Mouse (Mus musculus) frontal cortex, adult 2 months (tissue): ENCODE data around the gene Ddx3y. TPM values are rescaled to one million over a fixed set of nuclear protein-coding genes. Genes with fewer than 3 reads are reported as not detected.

Experiments
- DNase-seq, 2 experiments: peaks; one replicate each; pipeline ENCODE4 v3.0.0; 2022; ENCODE audit warnings: low spot score in 1 of 2; ENCODE audit errors: extremely low spot score in 1 of 2
- polyA plus RNA-seq: library from polyadenylated mRNA; depleted of rRNA; stranded (reverse); fragments of >200 nt; gene quantifications from 2 replicates; pipeline ENCODE4 v1.2.3, GENCODE M21; 2012; rRNA removed

Ddx3y gene
- polyA plus RNA-seq, result 26.6 TPM in 1 of 2 replicates, not detected in the other

- DNase-seq, result peak in 1 of 2 experiments; percentile 72
Measured at GRCm38 (mm10) chrY:1286171-1286795, at the start of gene Ddx3y. Ddx3y (minus strand) TSS chrY:1286629.

- DNase-seq, result no peak
Measured at GRCm38 (mm10) chrY:1293708-1294107, 7.3 kb upstream of the Ddx3y start.

- DNase-seq, result no peak
Measured at GRCm38 (mm10) chrY:1285735-1286134, 694 bp downstream of the Ddx3y start.

- DNase-seq, result no peak
Measured at GRCm38 (mm10) chrY:1246117-1246516, 40.3 kb downstream of the Ddx3y start.

GRCm38 (mm10) chrY:1245426-1245863, 41.0 kb downstream of the Ddx3y start, which contains the start of gene Uty:
Uty (minus strand) TSS chrY:1245759.
- peak in 1 of 2 experiments; percentile 77 for DNase-seq

- peak in 1 of 2 experiments; percentile 0 for DNase-seq
Measured at GRCm38 (mm10) chrY:1244940-1245339, 41.5 kb downstream of the Ddx3y start.

GRCm38 (mm10) chrY:1244421-1244820, 42.0 kb downstream of the Ddx3y start:
- DNase-seq, result no peak

- no peak for DNase-seq
Measured at GRCm38 (mm10) chrY:1220001-1220400, 66.4 kb downstream of the Ddx3y start.

Other genes starting within 250 kb of the Ddx3y start
- gene Uty, start 40.9 kb downstream of the Ddx3y start, polyA plus RNA-seq, result 0.02 and 12.4 TPM in 2 replicates
- not detected in 2 replicates for gene Usp9y, start 173.2 kb upstream of the Ddx3y start, polyA plus RNA-seq